Mouse (Mus musculus) megakaryocyte progenitor cell, adult 5-6 weeks (primary cell): ENCODE measurements around the gene Sardh. TPM values are rescaled to one million over a fixed set of nuclear protein-coding genes. Genes with fewer than 3 reads are reported as not detected.

Source experiments
- ATAC-seq: replicated peaks from 2 replicates; pipeline ENCODE4 v1.8.0; 2016; ENCODE audit warnings: mild to moderate bottlenecking, moderate TSS enrichment, inconsistent platforms; ENCODE audit not compliant: poor library complexity
- total RNA-seq, 2 experiments: library from RNA; stranded (forward) in 1 of 2; stranded (reverse) in 1 of 2; fragments of 157-497, 149-512 nt in 1 of 2; fragments of 200-1000 nt in 1 of 2; gene quantifications; 2 replicates each; pipeline versions ENCODE4 v1.2.3 to v1.2.4; 2015 to 2017

The Sardh gene
- total RNA-seq (2015) (not detected in 2 replicates), total RNA-seq (2017) (not detected in 2 replicates)

DNA sequence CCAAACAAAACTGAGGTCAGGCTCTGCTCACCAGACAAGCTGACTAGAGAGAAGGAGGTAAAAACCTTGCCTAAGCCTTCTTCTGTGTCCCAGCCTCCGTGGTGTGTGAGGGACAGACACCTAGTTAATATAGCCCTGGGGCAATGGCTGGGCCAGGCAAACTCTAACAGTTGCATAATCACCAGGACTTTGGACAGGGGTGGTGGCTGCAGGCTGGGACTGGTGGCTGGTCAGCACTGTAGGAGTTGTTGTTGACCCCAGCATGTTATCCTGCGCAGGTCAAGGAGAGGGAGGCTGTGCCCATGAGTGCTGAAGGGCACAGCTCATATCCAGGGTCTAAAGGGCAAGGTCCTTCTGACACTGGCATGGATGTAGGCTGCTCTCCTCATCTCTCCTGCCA is at the start of gene Sardh:
Gene Sardh (minus strand): TSS at position 127 of the 400 bp plus-strand sequence.
- ATAC-seq: no peak

DNA sequence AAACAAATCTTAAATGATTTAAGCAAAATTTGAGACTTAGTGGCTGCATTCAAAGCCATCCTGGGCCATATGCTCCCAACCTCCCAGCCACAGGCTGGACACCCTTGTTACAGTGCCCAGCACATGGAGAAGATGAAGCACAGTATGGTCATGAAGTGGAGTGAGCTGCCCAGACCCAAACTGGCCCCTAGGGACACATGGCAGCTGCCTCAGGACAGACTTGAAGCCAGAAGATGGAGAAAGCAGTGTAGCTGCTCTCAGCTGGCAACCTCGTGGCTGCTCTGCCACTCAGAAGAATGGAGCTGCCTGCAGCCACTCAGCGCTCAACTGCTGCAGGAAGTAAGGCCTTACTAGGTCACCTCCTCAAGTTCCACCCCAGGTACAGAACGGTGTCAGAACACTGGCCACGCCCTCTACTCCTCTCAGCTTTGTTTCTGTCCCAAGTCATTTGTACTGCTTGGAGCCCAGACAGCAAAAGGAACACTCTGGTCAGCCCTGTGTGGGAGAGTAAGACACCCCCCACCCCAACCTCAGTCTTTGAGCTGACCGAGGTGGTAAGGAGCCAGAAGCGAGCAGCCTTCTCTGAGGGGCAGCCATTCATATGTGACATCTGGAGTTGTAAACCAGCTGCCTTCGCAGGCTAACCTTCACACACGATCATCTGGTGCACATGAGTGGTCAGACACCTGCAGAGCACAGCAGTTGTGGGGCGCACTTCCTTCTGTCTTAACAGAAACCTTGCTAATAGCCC is 48.7 kb upstream of the Sardh start:
- ATAC-seq: no peak

DNA sequence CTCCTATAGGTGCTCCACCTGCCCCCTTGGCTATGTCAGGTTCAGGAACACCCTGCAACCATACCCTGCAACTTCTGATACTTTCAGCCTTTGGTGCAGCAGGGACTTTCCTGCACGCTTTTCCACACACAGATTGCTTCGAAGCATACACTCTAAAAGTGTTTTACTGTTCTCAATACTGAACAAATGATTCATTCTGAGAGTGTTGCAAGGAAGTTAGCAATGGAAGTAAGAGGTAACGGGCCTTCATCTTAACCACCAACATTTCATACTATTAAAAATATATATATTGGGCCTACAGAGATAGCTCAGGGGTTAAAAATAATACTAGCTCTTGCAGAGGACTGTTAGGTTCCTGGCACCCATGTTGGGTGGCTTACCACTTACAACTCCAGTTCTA is 46.6 kb upstream of the Sardh start:
- no peak for ATAC-seq

DNA sequence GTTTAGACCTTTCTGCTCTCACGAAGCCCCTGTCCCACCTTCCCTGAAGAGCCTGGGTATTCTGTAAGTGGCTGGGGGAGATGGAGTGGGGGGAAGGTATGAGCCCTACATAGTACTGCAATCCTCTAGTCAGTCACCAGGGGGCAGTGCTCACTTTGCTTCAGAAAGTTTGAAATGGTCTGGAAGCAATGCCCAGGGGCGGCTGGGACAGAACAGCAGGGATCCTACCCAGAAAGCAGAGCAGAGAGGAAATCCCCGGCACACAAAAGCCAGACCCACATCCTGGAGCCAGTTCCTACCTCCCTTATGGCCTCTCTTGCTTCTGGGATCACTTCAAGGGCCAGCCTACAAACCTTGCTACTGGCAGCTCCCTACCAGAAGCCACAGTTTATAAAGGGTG is 40.9 kb upstream of the Sardh start:
- ATAC-seq: peak; percentile 86

DNA sequence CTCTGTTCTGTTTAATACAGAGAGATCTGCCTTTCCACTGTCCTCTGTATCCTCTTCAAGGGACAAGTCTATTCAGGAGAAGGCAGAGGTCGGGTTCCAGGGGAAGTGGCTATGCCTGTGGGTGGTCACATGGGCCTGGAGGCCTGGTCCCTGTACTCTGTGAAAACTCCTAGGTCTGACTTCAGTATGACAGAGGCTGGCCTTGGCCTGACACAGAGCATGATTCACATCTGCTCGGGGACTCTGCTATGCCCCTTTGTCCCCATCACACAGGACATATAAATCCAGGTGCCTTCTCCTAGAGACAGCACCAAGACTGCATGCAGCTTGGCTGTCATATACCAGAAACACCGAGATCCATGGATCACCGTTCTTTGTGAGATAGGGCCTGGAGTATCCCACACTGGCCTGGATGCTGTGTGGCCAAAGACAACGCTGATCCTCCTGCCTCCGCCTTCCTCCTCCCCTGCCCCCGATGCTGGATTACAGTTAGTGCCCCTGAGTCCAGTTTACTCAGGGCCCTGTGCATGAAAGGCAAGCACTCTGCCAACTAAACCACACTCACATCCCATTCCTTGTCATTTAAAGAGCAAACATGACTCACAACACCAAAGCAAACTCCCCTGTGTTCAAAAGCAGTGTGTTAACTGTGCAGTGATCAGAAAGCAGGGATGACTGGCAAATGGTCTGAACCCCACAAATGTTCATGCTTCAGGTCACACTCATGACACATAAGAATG is 39.0 kb upstream of the Sardh start:
- ATAC-seq: no peak

DNA sequence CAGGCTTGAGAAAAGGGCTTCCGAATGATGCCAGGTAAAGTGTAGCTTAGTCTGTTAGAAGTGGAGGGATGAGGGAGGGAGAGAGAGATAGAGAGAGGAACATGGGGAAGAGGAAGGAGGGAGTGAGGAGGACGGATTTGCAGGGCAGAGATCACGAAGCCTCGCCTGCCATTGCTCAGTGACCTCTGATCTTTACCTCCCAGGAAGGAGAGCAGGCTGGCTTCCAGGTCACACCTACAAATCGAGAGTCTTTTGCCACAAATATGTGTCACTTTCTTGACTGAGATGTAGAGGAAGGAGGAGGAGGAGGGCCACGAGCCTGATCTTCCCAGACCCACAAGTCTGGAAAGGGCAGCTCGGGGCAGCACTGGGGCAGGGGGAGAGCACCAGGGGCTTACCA is 36.3 kb upstream of the Sardh start:
- ATAC-seq: no peak

DNA sequence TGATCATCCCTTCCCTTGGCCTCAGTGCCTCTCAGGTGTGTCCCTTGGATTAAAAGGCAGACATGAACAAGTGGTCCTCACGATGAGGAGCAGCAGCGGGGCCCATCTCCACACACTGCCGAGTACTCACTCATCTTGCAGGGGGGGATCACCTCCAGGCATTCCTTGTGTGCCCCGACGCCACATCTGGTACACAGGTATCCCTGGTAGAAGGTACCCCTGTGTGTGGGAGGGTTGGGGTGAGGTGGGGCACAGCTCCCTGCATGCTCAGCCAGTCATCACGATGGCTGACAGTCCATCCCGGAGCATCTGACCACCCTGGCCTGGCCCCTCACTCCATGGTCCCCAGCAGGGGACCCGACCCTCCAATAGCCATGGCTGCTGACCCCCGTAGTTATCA is 33.6 kb upstream of the Sardh start:
- ATAC-seq: no peak

DNA sequence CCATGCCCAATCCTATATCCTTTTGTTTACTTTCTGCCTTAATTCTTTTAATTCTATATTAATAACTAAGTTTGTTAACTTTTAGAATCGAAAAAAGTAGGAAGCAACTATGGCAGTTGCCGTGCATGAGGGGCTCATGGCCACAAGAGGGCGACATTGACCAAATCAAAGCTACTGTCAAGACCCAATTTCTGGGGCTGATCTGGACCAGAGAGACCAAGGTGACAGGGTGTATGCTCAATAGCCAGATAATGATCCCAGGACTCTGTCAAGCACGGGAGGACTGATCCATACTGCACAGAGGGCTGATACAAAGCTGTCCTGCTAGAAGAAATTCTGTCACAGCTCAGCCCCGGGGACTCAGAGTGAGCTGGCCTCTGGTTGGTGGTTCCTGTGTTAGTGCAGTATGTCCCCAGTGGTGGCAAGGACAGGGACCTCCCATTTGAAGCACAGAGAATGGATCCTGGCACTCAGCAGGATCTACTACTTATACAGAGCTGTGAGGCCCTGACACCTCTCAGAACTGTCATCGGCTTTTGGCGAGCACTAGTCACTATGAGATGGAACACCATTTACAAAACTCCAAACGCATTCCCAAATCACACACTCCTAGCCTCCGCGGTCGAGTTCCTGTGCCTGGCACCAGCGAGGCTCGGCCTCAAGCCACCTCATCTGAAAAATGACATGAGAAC is 32.9 kb upstream of the Sardh start:
- peak; percentile 85 for ATAC-seq

DNA sequence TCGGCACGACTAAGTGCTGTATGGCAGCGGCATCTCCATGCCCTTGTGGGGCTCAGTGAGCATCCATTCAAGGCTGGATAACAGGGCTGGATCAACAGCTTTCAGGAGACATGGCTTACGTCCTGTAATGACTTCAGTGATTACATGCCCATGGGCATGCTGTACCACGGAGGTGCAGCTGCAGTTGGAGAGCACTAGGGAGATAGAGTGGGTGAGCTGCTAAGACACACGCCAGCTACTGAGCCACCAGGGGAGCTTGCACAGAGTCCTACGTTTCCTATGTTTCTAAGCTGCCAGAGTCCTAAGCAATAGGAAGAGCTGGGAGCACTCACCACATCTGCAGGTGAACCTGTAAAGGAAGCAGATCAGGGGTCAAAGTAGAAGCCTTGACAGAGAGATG is 30.7 kb upstream of the Sardh start:
- ATAC-seq: no peak

DNA sequence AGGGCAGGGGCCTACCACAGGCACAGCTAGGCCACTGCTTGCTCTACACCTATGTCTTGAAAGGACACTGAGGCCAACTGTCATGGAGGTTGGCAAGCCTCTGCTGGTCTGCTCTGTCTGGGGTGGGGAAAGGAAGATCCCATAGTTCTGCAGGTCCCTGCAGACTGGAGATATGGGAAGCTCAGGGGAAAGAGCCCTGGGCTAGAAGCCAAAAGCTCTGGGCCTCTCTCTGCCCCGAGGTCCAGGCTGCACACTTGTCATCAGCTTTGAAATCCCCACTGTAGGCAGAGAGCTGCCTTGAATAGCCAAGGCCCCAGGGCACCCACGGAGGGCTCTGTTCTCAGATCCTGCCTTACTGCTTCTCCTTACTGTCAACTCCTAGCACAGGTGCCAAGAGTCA is 20.2 kb upstream of the Sardh start:
- no peak for ATAC-seq

DNA sequence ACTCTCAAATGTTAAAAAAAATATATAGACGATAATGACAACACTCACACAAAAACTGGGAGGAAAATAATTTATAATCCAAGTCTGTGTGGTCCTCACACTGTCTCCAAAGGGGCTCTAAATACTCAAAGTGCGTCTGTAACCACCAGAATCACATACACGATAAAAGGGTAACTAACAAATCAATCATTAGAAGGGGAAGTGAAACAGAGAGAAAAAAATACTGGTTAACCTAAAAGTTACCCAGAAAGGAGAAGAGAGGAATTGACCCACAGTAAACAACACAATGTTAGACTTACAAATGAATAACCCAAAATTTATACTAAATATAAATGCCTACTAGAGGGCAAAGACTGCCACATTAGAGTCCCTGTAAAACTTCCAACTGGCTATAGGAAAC is 17.7 kb upstream of the Sardh start:
- ATAC-seq: 0 out of 2 replicates have a peak, but pooled peaks have one; percentile 26

DNA sequence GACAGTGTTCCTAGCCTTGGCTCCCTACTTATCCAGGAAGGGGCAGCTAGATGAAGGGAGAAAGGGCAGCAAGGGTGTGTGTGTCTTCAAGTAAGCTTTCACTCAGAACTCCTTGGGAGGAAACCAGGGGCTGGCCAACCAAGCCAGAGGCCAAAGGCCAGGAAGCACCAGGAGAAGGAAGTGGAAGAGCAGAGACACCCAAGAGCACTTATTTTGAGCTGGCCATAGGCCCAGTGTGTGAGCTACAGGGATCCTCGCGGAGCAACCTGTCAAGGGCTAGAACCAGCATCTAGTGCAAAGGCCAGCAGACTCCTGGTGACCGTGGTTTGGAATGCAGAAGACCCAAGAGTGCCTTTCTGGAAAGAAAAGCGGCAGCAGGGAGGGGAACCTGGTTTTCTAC is 14.8 kb upstream of the Sardh start:
- no peak for ATAC-seq

DNA sequence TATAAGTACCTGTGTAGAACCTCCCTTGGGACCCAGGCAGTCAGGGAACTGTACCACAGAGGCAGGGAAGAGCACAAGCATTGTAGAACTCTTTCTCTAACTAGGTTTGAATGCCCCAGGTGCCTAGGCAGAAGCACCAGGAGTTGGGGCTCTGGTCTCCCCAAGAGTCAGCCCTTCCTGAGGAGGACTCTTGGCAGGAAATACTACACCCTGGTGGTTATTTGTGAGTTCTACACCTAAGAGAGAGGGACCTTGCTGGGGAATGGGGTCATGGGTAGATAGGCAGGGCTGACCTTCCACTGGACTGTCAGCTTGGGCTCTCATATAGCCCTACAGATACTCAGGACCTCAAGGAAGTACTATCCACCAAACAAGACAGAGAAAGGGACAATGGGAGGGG is 3.3 kb upstream of the Sardh start:
- ATAC-seq: no peak

DNA sequence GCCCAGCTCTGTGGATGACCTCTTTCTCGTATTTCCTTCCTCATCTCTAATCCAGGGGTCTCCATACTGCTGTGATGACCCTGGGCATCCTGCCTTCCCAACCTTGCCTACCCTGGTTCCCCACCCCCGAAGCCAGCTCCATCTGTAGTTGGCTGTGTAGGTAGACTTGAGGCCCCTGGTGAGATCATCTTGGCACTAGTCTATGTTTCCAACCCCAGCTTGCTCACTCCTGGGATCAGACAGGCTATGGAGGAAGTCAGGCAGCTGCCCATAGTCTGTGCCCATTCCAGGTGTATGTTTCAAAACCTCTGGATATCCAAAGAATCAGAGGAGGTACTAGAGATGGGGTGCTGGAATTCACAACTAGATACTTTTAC is 662 bp downstream of the Sardh start:
- no peak for ATAC-seq

DNA sequence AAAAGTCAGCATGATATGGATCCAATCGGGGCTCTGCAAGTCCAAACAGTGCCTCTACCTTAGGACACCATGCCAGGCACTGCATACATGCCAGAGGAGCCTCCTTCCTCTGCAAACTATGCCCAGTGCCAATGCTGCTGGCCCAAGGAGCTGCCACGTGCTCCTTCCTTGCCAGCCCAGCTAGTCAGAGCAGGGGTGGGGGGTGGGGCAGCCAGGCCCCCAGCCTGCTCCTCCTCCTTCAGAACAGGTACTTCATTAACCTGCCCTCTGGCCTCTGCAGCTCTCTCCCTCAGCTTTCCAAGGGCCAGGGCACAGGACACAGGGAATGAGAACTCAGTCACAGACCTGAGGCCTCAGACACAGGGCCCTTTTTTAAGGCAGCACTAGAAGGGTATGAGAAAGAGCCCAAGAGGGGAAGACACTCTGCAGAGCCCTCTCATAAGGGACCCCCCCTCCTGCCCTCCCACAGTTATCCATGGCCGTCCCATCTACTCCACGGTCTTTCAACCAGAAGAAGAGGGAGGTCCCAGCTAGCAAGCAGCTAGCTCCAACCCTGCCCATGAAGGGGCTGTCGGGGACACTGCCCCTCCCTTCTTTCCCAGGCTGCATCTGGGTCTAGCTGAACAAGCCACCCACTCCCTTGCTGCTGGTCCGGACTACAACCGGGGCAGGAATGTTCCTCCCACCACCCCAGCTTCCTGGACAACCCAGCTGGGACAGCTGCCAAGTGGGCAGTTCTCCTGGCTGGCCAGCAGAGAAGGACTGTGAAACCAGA is 1.2 kb downstream of the Sardh start:
- no peak for ATAC-seq

DNA sequence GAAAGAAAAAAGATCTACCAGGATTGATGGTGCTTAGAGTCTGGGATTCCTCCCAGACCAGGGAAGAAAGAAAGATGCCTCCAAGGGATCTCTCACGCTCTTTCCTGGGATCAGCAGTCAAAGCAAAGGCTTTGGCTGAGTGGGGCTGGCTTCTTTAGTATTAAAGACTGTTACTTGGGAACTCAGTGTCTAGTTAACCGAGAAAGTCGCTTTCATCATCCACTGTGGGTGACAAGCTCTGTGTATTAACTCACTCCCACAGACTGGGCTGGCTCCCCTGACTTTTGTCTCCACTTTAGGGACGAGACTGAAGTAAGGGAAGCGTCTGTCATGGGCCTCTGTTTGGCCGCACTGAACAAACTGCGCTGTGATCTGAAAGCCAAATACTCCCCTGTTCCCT is 2.2 kb downstream of the Sardh start:
- no peak for ATAC-seq

DNA sequence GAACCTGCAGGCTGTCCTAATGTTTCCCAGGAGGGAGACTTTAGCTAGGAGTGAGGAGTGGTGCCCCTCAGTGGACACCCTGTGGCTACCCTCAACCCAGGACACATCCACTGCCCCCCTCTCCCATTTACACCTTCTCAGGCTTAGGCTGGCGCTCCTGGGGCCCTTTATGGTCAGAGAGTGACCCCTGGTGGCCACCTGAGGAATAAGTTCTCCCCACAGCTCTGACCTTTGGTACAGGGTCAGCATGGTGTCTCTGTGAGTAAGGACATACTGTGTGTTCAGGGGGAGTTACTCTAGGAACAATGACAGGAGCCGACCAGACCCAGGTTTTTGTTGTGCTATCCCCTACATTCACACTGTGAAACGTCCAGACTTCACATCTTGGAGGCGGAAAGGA is 10.8 kb downstream of the Sardh start:
- ATAC-seq: peak; percentile 65

DNA sequence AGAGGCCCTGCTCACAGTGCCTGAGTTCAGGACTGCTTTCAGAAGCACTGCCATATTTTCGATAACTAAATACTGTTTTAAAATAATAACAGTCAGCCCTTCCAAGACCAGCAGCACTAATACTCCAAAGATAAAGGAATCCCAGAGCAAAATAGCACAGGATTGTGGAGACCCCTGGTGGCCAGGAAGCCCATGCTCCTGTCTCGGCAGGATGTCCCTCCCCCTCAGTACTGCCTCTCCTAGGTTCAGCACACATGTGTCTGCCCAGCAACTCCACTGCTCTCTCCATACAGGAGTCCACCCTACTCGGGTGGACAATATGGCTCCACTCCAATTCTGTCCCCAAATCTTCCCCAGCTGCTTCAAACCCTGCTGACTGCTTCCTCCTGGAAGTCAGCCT is 12.4 kb downstream of the Sardh start:
- ATAC-seq: peak; percentile 54

DNA sequence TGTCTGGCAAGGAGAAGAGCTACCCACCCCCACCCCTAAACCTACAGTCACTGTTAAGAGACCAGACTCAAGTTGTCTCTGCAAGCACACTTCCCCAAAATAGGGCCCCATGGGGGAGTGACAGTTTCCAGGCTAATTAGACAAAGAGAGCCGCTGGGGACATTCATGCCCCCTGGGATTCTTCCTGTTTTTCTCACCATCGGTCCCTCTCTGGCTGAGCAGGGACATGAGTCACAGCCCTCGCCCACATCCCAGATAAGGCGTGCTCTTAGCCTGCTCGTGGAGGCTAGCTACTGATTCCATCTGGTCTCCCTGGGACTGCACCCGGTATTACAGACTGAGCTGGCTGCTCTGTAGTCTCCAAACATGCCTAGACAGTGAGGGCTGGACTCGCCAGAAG is 15.8 kb downstream of the Sardh start:
- peak; percentile 76 for ATAC-seq

DNA sequence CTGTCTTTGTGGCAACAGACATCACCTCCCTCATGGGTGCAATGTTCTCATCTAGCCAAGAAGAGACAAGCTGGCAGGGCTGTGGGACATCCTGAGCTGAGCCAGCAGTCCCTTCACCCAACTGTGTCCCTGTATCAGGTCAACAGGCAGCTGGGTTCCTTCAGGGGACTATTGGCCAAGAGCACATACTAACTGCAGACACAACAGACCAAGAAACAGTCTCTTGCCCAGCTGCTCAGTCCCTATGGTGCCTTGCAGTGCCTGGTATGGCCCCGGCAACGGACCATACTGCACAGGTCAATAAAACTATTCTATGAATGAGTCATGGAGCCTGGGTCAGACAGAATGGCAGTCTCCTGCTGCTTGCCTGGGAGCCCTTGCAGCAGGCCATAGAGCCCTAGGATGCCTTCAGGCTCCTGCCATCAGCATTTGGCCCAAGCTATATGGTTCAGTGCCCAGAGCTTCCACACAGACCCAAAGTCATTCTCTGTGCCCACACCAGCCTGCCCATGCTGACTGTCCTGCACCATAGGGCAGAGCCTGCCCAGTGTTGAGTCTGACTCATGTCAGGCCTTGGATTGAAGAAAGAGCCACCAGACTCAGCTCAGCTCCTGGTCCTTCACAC is 18.5 kb downstream of the Sardh start:
- no peak for ATAC-seq
